Mouse (Mus musculus) neutrophil, adult 5-6 weeks (primary cell): ENCODE measurements at regions not wholly inside any gene's neighbourhood (a gene's known extent, or its start where the extent isn't known, plus 50 kb on each side); places are given as distances from the start of the nearest gene placed in this dataset.
"Not testable (repeated sequence)": the region's sequence is repeated elsewhere in the genome, so short reads cannot be mapped to it uniquely, and the experiment has no call there.

Experiments
- ATAC-seq: fragments of 151-379, 151-347 bp; 2 replicates; pipeline ENCODE4 v1.8.0; 2017; ENCODE audit warnings: mild to moderate bottlenecking, moderate TSS enrichment; ENCODE audit not compliant: insufficient number of reproducible peaks, poor library complexity, low FRiP score, severe bottlenecking; ENCODE audit errors: extremely low read depth

DNA sequence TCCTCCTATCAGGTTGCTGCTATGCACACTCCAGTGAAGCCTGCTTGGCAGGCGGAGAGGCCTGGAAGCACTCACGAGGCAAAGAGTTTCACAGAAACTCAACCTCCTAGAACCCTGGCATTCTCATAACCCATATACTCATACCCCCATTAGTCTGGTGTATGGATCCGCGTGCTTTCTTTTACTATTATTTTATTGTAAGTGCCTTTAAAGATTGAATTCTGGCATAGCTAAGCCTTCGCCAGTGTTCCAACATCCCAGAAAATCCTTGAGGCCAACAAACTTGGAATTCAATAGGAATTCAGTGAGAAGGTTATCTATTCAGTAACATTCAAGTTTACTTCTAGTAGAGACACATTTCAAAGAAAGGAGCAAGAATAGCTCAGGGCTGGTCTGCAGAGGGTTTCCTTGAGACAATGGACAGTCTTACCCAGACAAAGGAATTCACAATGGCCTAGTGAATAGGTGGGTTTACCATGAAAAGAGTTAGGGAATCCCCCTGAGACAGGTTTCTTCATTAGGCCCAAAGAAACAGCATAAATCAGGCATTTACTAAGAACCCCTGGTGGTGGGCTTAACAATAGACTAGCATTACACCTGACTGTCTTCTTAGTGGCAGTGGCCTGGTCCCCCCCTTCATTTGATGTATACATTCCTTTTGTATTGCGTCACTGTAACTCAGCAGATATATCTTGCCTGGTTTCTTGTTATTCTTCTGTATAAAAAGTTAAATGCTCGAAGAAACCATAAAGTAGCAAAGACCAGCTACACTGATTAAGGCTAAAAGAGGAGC, 80.8 kb upstream of the Gm15446 start:
- not testable (repeated sequence) for ATAC-seq

DNA sequence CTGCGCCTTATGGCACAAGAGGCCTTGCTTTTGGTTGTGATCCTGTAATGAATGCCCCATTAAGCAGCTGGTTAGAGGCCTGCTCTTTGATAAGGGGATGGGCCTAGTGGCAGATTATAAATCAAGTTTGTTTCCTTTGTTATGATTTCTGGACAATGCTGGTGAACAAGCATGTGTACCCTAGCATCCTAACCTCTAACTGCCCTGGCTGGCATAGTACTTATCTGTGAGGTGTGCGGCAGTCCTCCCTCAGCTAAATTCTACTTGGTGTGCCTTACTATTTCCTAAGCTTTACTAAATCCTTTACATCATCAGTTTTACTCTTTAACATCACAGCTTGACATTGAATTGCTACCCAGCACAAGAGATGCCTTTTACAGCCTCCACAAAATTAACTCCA, 79.0 kb upstream of the Gm15446 start:
- not testable (repeated sequence) for ATAC-seq

DNA sequence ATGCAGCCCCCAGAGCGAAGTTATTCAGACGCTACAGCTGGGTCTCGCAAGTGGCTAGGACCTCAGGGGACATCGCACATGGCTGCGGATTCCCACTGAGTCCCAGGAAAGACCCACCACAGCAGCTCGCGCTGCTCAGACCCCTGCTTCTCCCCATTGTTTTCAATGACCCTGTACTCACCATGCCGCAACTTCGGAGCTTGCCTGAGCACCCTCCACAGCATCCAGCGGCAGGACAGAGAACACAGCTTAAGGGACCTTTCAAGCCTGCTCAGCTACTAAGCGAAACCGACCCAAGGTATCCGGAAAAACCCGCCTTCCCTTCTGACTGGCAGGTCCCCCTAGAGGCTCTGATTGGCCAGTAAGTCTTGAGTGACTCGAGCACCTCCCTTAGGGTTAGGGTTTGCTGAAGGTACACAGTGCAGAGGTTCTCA, 78.4 kb upstream of the Gm15446 start:
- ATAC-seq = peak; percentile 97

DNA sequence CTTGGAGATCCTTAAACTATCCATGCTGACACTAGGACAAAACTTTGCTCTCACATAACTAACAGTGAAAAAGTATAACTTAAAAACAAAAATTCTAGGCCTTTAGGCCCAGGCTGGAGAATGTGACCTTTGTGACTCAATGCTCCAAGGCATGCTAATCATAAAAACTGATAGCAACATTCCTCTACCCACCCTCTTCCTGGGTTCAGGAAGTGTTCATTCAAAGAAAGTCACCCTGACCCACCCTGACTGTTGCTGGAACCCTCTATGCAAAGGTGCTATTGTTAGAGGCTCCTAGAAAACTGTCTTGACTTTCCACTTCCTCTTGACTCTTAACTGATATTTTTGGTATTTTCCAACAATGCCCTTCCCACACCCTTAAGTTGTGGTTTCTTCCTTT, 72.0 kb upstream of the Gm15446 start:
- not testable (repeated sequence) for ATAC-seq

- ATAC-seq = no peak
Observed at GRCm38 (mm10) chr5:109860402-109860801, 62.8 kb upstream of the Gm15446 start.

- ATAC-seq = not testable (repeated sequence)
Observed at GRCm38 (mm10) chr5:109864517-109864916, 58.7 kb upstream of the Gm15446 start.

GRCm38 (mm10) chr5:109865628-109866027, 57.6 kb upstream of the Gm15446 start:
- ATAC-seq = no peak

DNA sequence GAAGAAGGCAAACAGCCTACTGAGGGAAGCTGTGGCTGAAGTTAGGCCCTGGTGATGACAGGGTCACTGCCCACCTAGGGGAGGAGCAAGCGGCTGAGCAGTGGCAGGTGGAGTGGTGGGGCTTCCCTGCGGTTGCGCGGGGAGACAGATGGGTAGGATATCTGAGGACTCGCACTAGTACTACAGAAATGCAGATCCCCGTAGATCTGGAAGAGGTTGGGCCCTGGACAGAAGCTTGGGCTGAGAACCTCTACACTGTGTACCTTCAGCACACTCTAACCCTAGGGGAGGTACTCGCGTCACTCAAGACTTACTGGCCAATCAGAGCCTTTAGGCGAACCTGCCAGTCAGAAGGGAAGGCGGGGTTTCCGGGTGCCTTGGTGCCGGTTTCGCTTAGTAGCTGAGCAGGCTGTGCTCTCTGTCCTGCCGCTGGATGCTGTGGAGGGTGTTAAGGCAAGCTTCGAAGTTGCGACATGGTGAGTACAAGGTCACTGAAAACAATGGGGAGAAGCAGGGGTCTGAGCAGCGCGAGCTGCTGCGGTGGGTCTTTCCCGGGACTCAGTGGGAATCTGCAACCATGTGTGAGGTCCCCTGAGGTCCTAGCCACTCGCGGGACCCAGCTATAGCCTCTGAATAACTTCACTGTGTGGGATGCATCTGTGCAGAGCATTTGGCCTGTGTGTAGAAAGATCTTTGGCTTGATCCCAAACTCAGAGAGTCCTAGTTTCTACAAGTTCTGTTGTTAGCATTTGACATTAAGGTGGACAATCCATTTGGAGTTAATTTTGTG, 56.7 kb upstream of the Gm15446 start:
- peak; percentile 99 for ATAC-seq

GRCm38 (mm10) chr5:109867221-109867620, 56.0 kb upstream of the Gm15446 start:
- ATAC-seq = not testable (repeated sequence)
